Mouse (Mus musculus) CD4-positive helper T cell, adult 2 months (primary cell): Measurements from ENCODE around the gene Tkfc.

Source experiments
- DNase-seq: peaks from one replicate; pipeline ENCODE4 v3.0.0-alpha.2; 2012; ENCODE audit warnings: low read depth, missing footprints, low spot score

Tkfc gene

DNA sequence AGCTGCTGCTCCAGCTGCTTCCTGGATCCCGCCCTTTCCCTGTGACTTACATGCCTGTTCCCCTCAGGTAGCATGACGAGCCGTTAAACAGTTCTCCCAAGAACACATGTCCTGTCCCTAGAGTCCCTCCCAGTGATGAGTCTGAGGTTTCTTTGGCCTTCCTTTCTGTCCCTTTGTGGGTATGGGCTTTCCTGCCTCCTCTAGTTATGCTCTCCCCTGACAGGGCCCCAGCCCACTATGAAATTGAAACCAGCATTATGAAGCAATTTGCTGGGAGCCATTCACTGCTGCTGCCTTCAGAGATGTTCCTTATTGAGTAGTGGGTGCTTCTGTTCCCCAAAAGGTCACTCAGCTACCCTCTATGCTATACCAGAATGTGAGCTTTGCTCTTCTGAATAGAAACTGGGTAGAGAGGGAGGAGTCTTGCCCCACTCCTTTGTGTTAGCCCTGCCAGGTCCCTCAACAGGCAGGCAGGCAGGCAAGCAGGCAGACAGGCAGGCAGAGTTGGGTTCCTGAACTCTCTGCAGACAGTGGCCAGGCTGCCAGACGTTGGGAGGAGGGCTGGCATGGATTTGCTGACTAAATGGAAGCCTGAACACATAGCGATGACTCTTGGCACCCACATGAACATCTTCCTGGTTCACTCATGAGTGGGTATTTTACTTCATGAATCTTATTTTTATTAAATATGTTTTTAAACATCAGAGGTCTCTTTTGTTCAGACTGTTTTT lies 16.2 kb downstream of the Tkfc start:
- DNase-seq = no peak

DNA sequence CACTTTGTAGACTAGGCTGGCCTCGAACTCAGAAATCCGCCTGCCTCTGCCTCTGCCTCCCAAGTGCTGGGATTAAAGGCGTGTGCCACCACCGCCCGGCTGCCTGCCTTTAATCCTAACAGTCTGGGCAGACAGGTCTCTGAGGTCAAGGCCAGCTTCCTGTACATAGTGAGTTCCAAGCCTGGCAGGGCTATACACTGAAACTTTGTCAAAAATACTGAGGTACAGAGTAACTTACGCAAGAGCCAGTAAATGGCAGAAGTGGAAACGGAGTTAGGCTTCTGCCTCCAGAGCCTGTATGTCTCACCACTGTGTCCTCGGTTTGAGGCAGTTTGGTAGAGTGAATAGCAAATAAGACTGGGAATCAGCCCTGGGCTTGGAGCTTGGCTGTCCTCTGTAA lies 18.2 kb downstream of the Tkfc start:
- DNase-seq = no peak

DNA sequence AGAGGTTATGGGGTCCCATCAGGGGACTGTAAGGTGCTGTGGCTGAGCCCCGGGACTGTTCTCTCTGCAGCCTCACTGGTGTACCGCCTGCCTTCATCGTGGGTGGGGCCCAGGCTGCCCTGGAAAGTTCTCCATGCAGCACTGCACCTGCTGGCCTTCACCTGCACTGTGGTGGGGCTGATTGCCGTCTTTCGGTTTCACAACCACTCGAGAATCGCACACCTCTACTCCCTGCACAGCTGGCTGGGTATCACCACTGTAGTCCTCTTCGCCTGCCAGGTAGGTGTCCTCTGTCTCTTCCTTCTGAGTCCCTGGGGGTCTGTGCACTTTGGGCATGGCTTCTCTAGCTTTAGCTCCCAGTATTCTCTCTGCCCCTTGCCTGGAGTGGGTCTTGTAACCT lies 20.3 kb downstream of the Tkfc start:
- DNase-seq = no peak

DNA sequence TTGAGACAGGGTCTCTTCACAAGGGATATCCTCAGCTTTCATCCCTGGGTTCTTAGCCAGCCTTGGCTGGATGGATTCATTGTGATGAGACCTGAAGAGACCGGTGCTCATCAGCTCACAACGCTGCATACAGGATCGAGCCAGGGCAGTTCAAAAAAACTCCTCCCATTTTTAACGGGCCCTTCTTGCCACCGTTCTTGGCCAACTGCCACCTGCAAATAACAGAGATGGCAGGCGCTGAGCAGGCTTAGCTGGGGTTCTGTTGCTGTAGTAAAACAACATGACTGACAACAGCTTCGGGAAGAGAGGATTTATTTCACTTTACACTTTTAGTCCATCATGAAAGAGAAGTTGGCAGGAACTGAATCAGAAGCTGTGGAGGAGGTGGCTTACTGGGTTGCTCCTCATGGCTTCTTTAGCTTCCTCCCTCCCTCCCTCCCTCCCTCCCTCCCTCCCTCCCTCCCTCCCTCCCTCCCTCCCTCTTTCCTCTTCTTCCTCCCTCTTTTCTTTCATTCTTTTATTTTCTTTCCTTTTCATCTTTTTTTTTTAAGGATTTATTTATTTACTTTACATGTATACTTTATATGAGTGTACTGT lies 21.8 kb downstream of the Tkfc start:
- no peak for DNase-seq

DNA sequence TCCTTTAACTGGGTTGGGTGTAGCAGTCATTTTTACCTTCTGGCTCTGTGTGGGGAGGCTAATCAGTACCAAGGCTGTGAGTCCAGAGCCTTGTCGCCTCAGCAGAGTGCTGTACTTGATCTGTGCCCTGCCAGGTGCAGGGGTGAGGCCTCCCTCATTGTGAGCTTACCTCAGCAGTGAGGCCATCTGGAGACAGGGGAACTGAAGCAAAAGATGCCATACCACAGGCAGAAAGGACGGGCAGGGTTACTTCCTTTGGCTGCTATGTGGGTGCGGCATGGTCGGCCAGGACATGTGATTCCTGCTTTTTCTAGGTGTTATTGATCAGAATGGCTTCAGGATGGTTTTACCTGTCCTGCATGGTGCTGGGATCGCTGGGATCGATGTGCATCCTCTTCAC lies 23.5 kb downstream of the Tkfc start:
- DNase-seq = no peak

DNA sequence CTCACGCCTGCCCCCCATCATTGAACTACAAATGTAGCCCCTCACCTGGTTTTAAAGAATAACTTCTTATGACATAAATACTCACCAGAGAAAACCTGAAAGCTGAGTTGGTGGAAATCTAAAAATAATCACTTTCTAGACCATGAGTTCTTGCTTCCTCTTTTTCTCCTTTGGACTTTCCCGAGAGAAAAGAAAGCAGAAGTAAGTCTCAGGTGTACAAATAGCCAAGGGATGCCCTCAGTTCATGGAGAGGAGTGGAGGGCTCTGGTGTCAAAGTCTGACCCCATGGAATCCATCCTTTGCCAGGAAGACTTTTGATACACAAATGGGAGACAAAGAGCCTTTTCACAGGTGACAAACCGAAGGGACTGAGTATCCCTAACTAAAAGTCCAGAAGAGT lies 24.7 kb downstream of the Tkfc start:
- no peak for DNase-seq

DNA sequence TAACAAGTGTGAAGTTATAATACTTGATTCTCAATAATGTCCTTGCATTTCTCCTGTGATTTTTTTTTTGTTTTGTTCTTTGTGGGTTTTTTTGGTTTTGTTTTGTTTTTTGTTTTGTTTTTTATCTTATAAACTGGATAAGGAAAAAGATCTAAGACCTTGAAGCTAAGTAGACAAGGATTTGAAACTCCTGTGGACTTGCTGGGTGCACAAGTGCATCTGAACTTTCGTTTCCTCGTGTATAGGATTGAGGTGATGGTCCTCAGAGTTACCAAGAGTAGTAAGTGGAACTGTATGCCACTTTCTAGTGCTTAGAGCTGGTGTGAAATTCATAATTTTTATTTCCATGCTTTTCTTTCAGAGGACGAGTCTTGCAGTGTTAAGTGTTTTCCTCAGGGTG lies 25.4 kb downstream of the Tkfc start:
- DNase-seq = no peak

DNA sequence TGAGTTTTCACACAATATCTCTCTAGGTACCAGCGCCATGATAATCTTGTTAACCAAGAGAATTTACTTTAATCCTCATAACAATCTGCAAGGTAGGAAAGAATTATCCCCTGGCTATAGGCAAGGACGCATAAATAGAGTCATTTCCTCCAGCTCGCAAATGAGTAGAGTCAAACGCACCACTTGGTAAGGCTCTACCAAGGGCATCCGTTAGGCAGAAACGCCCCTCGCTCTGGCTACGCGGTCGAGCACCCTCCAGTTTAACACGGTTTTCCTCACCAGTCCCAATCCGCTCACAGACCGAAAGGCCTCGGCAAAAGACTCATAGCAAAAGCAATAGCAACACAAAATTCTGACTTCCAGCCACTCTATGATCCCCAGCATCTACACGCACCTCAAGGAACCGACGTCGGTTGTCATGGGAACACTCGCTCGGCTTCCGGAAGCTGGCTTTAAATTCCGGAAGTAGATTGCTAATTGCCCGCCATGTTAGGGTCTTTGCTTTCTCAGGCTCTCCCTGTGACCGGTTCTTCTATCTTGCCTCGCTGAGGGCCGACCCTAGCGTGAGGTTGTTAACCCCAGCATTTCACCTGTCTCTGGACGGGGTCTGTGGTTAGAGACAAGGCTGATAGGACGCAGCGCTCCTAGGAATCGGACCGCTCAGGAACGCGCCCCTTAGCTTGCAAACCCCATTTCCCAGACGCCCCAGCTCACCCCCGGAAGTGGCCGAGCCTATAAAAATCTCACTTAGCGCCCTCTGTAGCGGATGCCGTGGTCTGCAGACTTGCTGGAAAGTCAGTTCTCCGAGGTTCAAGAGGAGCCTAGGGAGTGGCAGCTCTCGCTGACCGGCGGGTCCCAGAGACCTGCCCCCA lies 28.5 kb downstream of the Tkfc start, which contains the start of the genes Cyb561a3 and Tmem138:
TSS of gene Cyb561a3 (plus strand) at position 483 of the 872 bp plus-strand sequence.
TSS of gene Tmem138 (minus strand) at position 673 of the 872 bp plus-strand sequence.
- DNase-seq = peak; percentile 96

- DNase-seq = no peak
Measured at GRCm38 (mm10) chr19:10569627-10570026, 35.8 kb downstream of the Tkfc start.

GRCm38 (mm10) chr19:10565217-10565616 lies 40.2 kb downstream of the Tkfc start:
- DNase-seq = no peak

GRCm38 (mm10) chr19:10564278-10564677 lies 41.2 kb downstream of the Tkfc start:
- no peak for DNase-seq

DNA sequence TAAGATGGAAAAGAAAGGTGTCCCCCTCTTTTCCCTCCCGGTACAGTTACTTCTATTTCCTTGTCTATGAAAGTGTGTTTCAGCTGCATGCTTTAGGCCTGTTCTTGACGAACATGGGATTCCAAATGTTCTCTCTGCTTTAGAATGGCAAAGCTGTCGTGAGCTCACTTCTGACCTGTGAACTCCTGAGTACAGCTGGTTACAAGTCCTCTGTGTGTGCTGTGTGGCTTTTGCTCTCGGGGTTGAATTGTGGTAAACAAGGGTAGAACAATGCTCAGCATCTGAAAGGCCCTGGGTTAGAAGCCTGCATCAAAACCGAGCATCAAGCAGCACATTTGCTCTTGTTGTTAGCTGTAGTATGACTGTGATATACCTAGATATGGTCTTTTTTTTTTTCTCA lies 43.1 kb downstream of the Tkfc start:
- DNase-seq = no peak

GRCm38 (mm10) chr19:10561558-10562314 lies 43.7 kb downstream of the Tkfc start:
- no peak for DNase-seq

DNA sequence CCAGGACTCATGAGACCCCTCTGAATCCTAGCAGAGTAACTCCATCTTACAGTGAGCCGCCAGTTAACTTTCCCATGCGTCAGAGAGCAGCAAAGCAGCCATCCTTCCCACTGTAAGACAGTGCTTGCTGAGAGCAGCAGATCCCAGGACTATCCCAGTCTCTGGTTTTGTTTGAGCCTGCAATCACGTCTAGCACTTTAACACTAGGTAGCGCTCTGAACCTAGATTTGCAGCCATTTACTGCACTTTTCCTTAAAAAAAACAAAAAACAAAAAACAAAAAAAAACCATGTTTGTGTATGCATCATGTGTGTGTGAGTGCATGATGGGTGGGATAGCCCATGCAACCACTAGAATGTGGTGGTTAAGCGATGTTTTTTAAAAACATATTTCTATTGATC lies 45.3 kb downstream of the Tkfc start:
- DNase-seq = no peak

GRCm38 (mm10) chr19:10557837-10558375 lies 47.5 kb downstream of the Tkfc start:
- DNase-seq = peak; percentile 16

GRCm38 (mm10) chr19:10557430-10557829 lies 48.0 kb downstream of the Tkfc start:
- DNase-seq = no peak

DNA sequence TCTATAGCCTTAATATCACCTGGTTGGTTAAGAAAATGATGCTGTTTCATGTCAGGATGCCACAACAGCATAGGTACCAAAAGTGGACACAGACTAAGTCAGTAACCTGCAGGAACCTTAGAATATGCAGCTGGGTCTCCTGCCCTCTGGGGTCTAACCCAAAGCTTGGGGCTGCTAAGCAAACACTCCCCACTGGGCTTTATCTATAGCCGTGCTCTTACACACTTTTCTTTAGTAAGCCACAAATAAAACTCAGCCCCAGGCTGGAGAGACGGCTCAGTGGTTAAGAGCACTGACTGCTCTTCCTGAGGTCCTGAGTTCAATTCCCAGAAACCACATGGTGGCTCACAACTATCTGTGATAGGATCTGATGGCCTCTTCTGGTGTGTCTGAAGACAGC lies 48.5 kb downstream of the Tkfc start:
- no peak for DNase-seq

DNA sequence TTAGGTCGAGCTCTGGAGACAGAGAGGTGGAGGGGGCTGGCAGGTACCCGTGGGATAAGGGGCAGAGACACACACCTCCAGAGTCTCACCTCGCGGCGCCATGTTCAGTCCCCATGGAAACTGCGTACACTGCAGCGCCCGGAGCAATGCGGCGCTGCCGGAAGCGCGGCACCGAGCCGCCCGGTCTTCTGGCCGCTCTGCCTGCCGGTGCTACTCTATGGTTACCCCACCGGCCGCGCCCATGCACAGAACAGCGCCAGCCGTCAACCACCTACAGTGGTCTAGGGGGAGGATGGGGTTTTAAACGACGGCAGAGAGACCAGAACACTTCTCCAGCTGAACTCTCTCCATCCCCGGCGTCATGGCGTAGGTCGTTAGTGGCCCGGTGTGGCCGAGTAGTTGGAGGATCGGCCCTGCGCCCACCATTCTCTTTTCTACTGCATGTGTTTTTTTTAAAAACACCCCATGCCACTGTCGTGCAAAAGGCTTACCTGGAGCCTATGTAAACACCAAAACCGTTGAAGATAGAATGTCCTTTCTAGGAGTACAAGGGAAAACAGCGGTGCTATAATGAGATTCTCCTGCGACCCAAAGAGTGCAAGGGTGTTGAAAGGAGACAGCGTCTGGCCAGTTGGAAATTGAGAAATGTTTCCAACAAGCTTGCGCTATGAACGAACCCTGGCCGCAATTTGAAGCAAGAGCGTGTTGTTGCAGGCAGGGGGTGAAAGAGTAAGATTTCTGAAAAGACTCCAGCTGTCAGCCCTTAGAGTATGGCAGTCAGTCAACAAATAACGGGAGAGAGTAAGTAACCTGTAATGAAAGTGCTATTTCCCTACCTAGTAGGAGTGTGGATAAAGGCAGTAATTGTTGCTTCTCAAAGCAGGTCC lies 49.6 kb downstream of the Tkfc start, which contains the start of gene Tmem216:
TSS of gene Tmem216 (minus strand) at position 615 of the 887 bp plus-strand sequence.
- DNase-seq = peak; percentile 89

DNA sequence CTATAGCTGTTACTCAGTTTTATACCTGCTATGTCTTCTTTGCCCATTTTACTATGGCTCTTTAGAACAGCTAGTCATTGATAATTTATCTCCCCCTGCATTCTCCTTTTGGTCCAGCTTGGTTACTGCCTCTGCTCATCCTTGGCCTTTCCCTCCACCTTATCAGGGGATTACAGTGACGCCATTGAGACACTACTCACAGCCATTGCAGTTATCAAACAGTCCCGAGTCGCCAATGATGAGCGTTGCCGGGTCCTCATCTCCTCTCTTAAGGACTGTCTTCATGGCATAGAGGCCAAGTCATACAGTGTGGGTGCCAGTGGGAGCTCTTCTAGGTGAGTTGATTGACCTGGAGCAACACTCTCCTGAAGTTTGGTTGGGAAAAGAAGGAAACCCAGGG lies 66.0 kb downstream of the Tkfc start:
- DNase-seq = no peak
